Mouse (Mus musculus): ENCODE measurements around the gene Ralgapa2. TPM values are rescaled to one million over a fixed set of nuclear protein-coding genes. Genes with fewer than 3 reads are reported as not detected.

The Ralgapa2 gene
- polyA plus RNA-seq, 1 experiment from 2014 or later = 8.6 TPM

DNA sequence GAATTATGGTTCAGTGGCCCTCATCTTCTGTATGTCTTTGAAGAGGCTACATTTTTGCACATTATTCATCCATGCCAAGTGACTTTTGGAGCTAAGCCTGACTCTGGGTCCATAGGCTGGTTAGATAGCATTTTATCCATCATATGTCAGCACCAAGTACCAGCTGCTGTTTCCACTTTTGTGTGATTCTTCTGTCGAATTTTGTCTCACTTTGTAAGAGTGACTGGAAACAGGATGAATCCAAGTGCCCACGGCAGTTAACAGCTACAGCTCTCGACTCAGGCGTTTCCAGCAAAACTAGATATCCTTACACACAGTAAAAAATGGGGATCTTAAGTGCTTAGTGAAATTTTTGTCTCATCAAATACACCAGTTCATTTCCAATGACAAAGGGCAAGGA, 222.8 kb downstream of the Ralgapa2 start:
- Histone ChIP-seq H3K4me1 (ENCODE audit: control insufficient read depth, insufficient read depth, low read length) (peaks cover 12% of the 10 kb centered on the region; the same call in 1 of the 2 replicates), H3K27me3 (ENCODE audit: control insufficient read depth, insufficient read depth, low read length) (no peaks in the 10 kb centered on the region), H3K4me2 (ENCODE audit: low read depth) (no peak overlapping the region), H3K4me3 (ENCODE audit: low read depth, low read length) (no peak overlapping the region), H3K27ac (ENCODE audit: low read depth, low read length) (no peak overlapping the region), H3K9ac (ENCODE audit: low read length) (no peak overlapping the region), H3K36me3 (ENCODE audit: control insufficient read depth, insufficient read depth, low read length) (no peaks in the 10 kb centered on the region), H3K9me3 (ENCODE audit: control insufficient read depth, low read length) (no peaks in the 10 kb centered on the region)
- ATAC-seq (ENCODE audit: insufficient read depth, low FRiP score, low TSS enrichment) = no peak
- no peak for DNase-seq (ENCODE audit: low spot score)
- WGBS = 93% methylated on average over 4 of the region's 4 CpGs

DNA sequence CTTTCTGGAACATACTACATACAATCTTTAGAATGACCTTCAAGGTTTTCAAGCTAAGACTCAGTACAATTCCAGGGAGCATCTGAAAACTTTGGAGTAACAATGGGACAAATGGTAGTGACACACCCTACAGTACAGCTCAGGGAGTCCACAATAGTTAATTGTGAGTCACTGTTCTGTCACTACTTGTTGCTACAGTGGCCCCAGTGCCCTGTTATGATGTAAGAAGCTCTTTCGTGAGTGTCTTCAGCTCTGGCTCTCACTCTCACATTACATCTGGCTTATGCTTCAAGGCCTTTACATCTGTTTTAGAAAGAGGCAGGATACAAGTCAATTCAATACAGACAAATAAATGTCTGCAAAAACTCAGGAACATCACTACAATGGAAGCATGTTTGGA, 223.8 kb downstream of the Ralgapa2 start:
- DNase-seq (ENCODE audit: low spot score) (no peak), ATAC-seq (ENCODE audit: insufficient read depth, low FRiP score, low TSS enrichment) (no peak)
- Histone ChIP-seq H3K4me1 (ENCODE audit: control insufficient read depth, insufficient read depth, low read length) (peaks cover 12% of the 10 kb centered on the region; the same call in 1 of the 2 replicates), H3K27ac (ENCODE audit: low read depth, low read length) (no peak overlapping the region), H3K36me3 (ENCODE audit: control insufficient read depth, insufficient read depth, low read length) (no peaks in the 10 kb centered on the region), H3K9me3 (ENCODE audit: control insufficient read depth, low read length) (no peaks in the 10 kb centered on the region), H3K4me2 (ENCODE audit: low read depth) (no peak overlapping the region), H3K9ac (ENCODE audit: low read length) (no peak overlapping the region), H3K27me3 (ENCODE audit: control insufficient read depth, insufficient read depth, low read length) (no peaks in the 10 kb centered on the region), H3K4me3 (ENCODE audit: low read depth, low read length) (no peak overlapping the region)
- 84% methylated on average over 1 of the region's 1 CpGs for WGBS

- Histone ChIP-seq H3K27ac (ENCODE audit: low read depth, low read length) (no peak overlapping the region), H3K4me2 (ENCODE audit: low read depth) (no peak overlapping the region), H3K4me1 (ENCODE audit: control insufficient read depth, insufficient read depth, low read length) (peaks cover 10% of the 10 kb centered on the region; the same call in 1 of the 2 replicates), H3K9ac (ENCODE audit: low read length) (no peak overlapping the region), H3K9me3 (ENCODE audit: control insufficient read depth, low read length) (no peaks in the 10 kb centered on the region), H3K36me3 (ENCODE audit: control insufficient read depth, insufficient read depth, low read length) (no peaks in the 10 kb centered on the region), H3K4me3 (ENCODE audit: low read depth, low read length) (no peak overlapping the region), H3K27me3 (ENCODE audit: control insufficient read depth, insufficient read depth, low read length) (no peaks in the 10 kb centered on the region)
- 81% methylated on average over 6 of the region's 6 CpGs for WGBS
- no peak for ATAC-seq (ENCODE audit: insufficient read depth, low FRiP score, low TSS enrichment)
- DNase-seq (ENCODE audit: low spot score) = no peak
Observed at GRCm38 (mm10) chr2:146287531-146287930, 224.6 kb downstream of the Ralgapa2 start.

DNA sequence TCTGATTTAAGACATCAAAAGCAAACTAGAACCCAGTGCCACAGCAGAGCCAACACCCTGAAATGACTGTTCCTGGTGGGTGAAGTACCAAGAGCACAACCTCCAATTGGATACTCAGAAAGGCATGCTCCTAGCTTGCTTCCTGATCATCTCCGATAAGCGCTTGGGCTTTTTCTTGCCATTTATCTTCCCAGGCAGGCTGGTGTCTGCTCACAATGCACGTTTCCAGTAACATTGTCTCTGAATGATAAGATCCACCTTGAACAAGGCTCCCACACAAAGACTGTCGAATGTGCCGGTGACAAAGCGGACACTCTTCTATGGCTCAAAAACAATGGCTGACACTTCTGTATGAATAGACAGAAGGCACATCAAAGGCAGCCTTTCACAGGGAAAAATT, 230.8 kb downstream of the Ralgapa2 start:
- Histone ChIP-seq H3K9ac (ENCODE audit: low read length) (no peak overlapping the region), H3K36me3 (ENCODE audit: control insufficient read depth, insufficient read depth, low read length) (no peaks in the 10 kb centered on the region), H3K27me3 (ENCODE audit: control insufficient read depth, insufficient read depth, low read length) (no peaks in the 10 kb centered on the region), H3K9me3 (ENCODE audit: control insufficient read depth, low read length) (no peaks in the 10 kb centered on the region), H3K4me2 (ENCODE audit: low read depth) (no peak overlapping the region), H3K4me3 (ENCODE audit: low read depth, low read length) (no peak overlapping the region), H3K27ac (ENCODE audit: low read depth, low read length) (no peak overlapping the region), H3K4me1 (ENCODE audit: control insufficient read depth, insufficient read depth, low read length) (peaks cover 19% of the 10 kb centered on the region)
- DNase-seq (ENCODE audit: low spot score) = no peak
- ATAC-seq (ENCODE audit: insufficient read depth, low FRiP score, low TSS enrichment) = no peak
- WGBS = 52% methylated on average over 6 of the region's 6 CpGs

DNA sequence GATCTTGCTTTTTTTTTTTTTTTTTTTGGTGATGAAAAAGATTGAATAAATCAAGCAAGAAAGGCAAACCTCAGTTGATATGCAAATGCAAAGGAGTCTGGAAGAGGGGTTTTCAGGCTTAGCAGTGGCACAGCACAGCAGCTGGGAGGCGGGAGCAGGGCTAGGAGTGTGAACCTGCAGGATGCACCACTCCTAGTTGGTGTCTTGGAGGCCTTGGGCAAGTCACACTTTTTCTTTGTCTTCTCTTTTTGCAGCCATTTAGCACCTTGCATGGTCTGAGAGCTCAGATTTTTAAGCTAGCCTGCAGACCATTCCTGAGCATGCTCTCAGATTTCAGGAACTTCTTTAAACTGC, 231.2 kb downstream of the Ralgapa2 start:
- no peak overlapping the region for H3K4me2 ChIP-seq (ENCODE audit: low read depth)
- no peak overlapping the region for H3K27ac ChIP-seq (ENCODE audit: low read depth, low read length)
- DNase-seq (ENCODE audit: low spot score) (no peak), ATAC-seq (ENCODE audit: insufficient read depth, low FRiP score, low TSS enrichment) (no peak)
- H3K36me3 ChIP-seq (ENCODE audit: control insufficient read depth, insufficient read depth, low read length) = no peaks in the 10 kb centered on the region
- peaks cover 19% of the 10 kb centered on the region for H3K4me1 ChIP-seq (ENCODE audit: control insufficient read depth, insufficient read depth, low read length)
- H3K9me3 ChIP-seq (ENCODE audit: control insufficient read depth, low read length) = no peaks in the 10 kb centered on the region
- no peak overlapping the region for H3K4me3 ChIP-seq (ENCODE audit: low read depth, low read length)
- H3K27me3 ChIP-seq (ENCODE audit: control insufficient read depth, insufficient read depth, low read length) = no peaks in the 10 kb centered on the region
- 67% methylated on average over 1 of the region's 1 CpGs for WGBS
- no peak overlapping the region for H3K9ac ChIP-seq (ENCODE audit: low read length)

DNA sequence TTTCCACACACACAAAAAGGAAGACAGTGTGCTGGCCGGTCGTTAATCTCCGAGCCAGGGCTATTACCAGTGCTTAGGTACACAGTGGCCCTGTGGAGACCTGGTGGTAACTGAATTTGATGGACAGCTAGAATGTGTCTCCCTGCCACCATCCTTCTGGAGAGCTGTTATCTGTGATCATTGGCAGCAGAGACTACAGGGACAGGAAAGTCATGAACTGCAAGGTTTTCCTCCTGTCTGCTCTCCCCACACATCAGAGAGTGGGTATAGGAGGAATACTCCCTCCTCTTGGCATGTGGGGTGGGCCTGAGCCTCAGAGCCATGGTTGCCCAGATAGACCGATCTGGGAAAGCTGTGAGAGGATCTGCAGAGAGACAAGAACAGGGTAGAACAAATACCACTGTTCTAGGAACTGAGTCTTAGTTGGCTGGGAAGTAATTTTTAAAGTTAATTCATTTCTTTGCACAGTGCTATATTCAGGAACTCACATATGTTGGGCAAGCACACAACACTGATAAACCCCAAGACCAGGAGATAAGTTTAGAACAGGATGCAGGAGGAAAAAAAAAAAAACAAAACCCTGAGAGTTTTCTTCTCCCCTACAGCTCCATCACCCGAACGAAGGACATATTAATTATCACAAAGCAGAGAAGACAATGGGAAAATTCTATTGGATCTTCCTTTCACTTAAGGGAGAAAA, 231.8 kb downstream of the Ralgapa2 start:
- 0 out of 2 replicates have a peak, but pooled peaks have one; percentile 56 for ATAC-seq (ENCODE audit: insufficient read depth, low FRiP score, low TSS enrichment)
- Histone ChIP-seq H3K27me3 (ENCODE audit: control insufficient read depth, insufficient read depth, low read length) (no peaks in the 10 kb centered on the region), H3K9ac (ENCODE audit: low read length) (no peak overlapping the region), H3K27ac (ENCODE audit: low read depth, low read length) (no peak overlapping the region), H3K36me3 (ENCODE audit: control insufficient read depth, insufficient read depth, low read length) (no peaks in the 10 kb centered on the region), H3K4me2 (ENCODE audit: low read depth) (no peak overlapping the region), H3K4me1 (ENCODE audit: control insufficient read depth, insufficient read depth, low read length) (peaks cover 19% of the 10 kb centered on the region), H3K9me3 (ENCODE audit: control insufficient read depth, low read length) (no peaks in the 10 kb centered on the region), H3K4me3 (ENCODE audit: low read depth, low read length) (no peak overlapping the region)
- DNase-seq (ENCODE audit: low spot score) = no peak
- 36% methylated on average over 6 of the region's 6 CpGs for WGBS

GRCm38 (mm10) chr2:146279430-146280220, 232.5 kb downstream of the Ralgapa2 start:
- H3K27ac ChIP-seq (ENCODE audit: low read depth, low read length) = no peak overlapping the region
- peaks cover 19% of the 10 kb centered on the region for H3K4me1 ChIP-seq (ENCODE audit: control insufficient read depth, insufficient read depth, low read length)
- no peak overlapping the region for H3K9ac ChIP-seq (ENCODE audit: low read length)
- WGBS = 52% methylated on average over 24 of the region's 24 CpGs
- no peaks in the 10 kb centered on the region for H3K9me3 ChIP-seq (ENCODE audit: control insufficient read depth, low read length)
- ATAC-seq (ENCODE audit: insufficient read depth, low FRiP score, low TSS enrichment) = peak; percentile 67; the same call in 1 of the 2 replicates
- DNase-seq (ENCODE audit: low spot score) = peak; percentile 40
- no peaks in the 10 kb centered on the region for H3K27me3 ChIP-seq (ENCODE audit: control insufficient read depth, insufficient read depth, low read length)
- no peak overlapping the region for H3K4me2 ChIP-seq (ENCODE audit: low read depth)
- H3K36me3 ChIP-seq (ENCODE audit: control insufficient read depth, insufficient read depth, low read length) = no peaks in the 10 kb centered on the region
- no peak overlapping the region for H3K4me3 ChIP-seq (ENCODE audit: low read depth, low read length)

GRCm38 (mm10) chr2:146278381-146278780, 233.8 kb downstream of the Ralgapa2 start:
- peaks cover 19% of the 10 kb centered on the region for H3K4me1 ChIP-seq (ENCODE audit: control insufficient read depth, insufficient read depth, low read length)
- 68% methylated on average over 5 of the region's 5 CpGs for WGBS
- H3K27ac ChIP-seq (ENCODE audit: low read depth, low read length) = no peak overlapping the region
- H3K9me3 ChIP-seq (ENCODE audit: control insufficient read depth, low read length) = no peaks in the 10 kb centered on the region
- no peak for DNase-seq (ENCODE audit: low spot score)
- ATAC-seq (ENCODE audit: insufficient read depth, low FRiP score, low TSS enrichment) = no peak
- H3K9ac ChIP-seq (ENCODE audit: low read length) = no peak overlapping the region
- H3K36me3 ChIP-seq (ENCODE audit: control insufficient read depth, insufficient read depth, low read length) = no peaks in the 10 kb centered on the region
- no peak overlapping the region for H3K4me3 ChIP-seq (ENCODE audit: low read depth, low read length)
- no peaks in the 10 kb centered on the region for H3K27me3 ChIP-seq (ENCODE audit: control insufficient read depth, insufficient read depth, low read length)
- H3K4me2 ChIP-seq (ENCODE audit: low read depth) = no peak overlapping the region

- H3K27ac ChIP-seq (ENCODE audit: low read depth, low read length) = no peak overlapping the region
- H3K4me1 ChIP-seq (ENCODE audit: control insufficient read depth, insufficient read depth, low read length) = peaks cover 7% of the 10 kb centered on the region; the same call in 1 of the 2 replicates
- DNase-seq (ENCODE audit: low spot score) = no peak
- H3K9ac ChIP-seq (ENCODE audit: low read length) = no peak overlapping the region
- WGBS = 75% methylated on average over 3 of the region's 3 CpGs
- no peaks in the 10 kb centered on the region for H3K36me3 ChIP-seq (ENCODE audit: control insufficient read depth, insufficient read depth, low read length)
- no peak overlapping the region for H3K4me2 ChIP-seq (ENCODE audit: low read depth)
- no peak overlapping the region for H3K4me3 ChIP-seq (ENCODE audit: low read depth, low read length)
- no peaks in the 10 kb centered on the region for H3K9me3 ChIP-seq (ENCODE audit: control insufficient read depth, low read length)
- 0 out of 2 replicates have a peak, but pooled peaks cover 5% of the 10 kb centered on the region for H3K27me3 ChIP-seq (ENCODE audit: control insufficient read depth, insufficient read depth, low read length)
- no peak for ATAC-seq (ENCODE audit: insufficient read depth, low FRiP score, low TSS enrichment)
Observed at GRCm38 (mm10) chr2:146266539-146266938, 245.6 kb downstream of the Ralgapa2 start.
